9 mouse cellular contexts compared by ENCODE assay signal in genomic region chr2:36104956-36105741, GRCm38 (mm10). TPM values are rescaled to one million over a fixed set of nuclear protein-coding genes. Genes with fewer than 3 reads are reported as not detected.
A peak's percentile ranks its signal among the peaks of the same experiment; 100 is the strongest.
DNase-seq lines count a peak whose midpoint lies in the region; ATAC-seq and TF ChIP-seq lines count a peak whose summit lies in the region.
"Had no signal": no experiment of that assay in that cellular context is flagged by ENCODE, and none has a peak within 500 bp of the region (broad histone marks: within the 10 kb centered on the region; RNA-seq: fewer than 3 reads in every experiment).

TSS of gene Lhx6 (minus strand) at chr2:36105408.

- ATAC-seq in frontal cortex, adult (ENCODE audit: low TSS enrichment): 0 out of 2 replicates have a peak, but pooled peaks have one; percentile 24
- peak; percentile 54 for ATAC-seq in forebrain, embryonic 15.5 days (replicated peaks)
- no peak for ATAC-seq in kidney, postnatal 0 days (replicated peaks; ENCODE audit: low FRiP score, low read depth)
- peak; percentile 59 for ATAC-seq in midbrain, embryonic 11.5 days (ENCODE audit: low FRiP score)

- peak within 1 kb of the TSS; percentile 45 for H3K4me3 ChIP-seq in ES-Bruce4 (ENCODE audit: low read depth, low read length)
- H3K4me3 ChIP-seq in forebrain, embryonic 15.5 days: peak within 1 kb of the TSS; percentile 43
- peak within 1 kb of the TSS; percentile 47 for H3K4me3 ChIP-seq in kidney, postnatal 0 days (replicated peaks; ENCODE audit: low read depth, low read length)
- peak within 1 kb of the TSS; percentile 39 for H3K4me3 ChIP-seq in midbrain, embryonic 11.5 days (ENCODE audit: low read depth, low read length)

- no peaks in the 10 kb centered on the region for H3K9me3 ChIP-seq in ES-Bruce4 (replicated peaks; ENCODE audit: control insufficient read depth, insufficient read depth, low read length, poor library complexity, severe bottlenecking)
- no peaks in the 10 kb centered on the region for H3K9me3 ChIP-seq in forebrain, embryonic 15.5 days
- no peaks in the 10 kb centered on the region for H3K9me3 ChIP-seq in kidney, postnatal 0 days (replicated peaks; ENCODE audit: low read length)
- no peaks in the 10 kb centered on the region for H3K9me3 ChIP-seq in midbrain, embryonic 11.5 days (ENCODE audit: control insufficient read depth, low read length)

- H3K9ac ChIP-seq in ES-Bruce4 (ENCODE audit: low read depth, poor library complexity, severe bottlenecking): peak within 1 kb of the TSS; percentile 72
- H3K9ac ChIP-seq in forebrain, embryonic 15.5 days (replicated peaks): peak within 1 kb of the TSS; percentile 52
- peak within 1 kb of the TSS; percentile 46; the same call in 1 of the 2 replicates for H3K9ac ChIP-seq in kidney, postnatal 0 days (ENCODE audit: low read depth, low read length)
- peak within 1 kb of the TSS; percentile 36 for H3K9ac ChIP-seq in midbrain, embryonic 11.5 days (ENCODE audit: low read length)

- H3K27ac ChIP-seq in ES-Bruce4 (ENCODE audit: insufficient read depth, low read length): no peak within 1 kb of the TSS
- peak within 1 kb of the TSS; percentile 90 for H3K27ac ChIP-seq in forebrain, embryonic 15.5 days (replicated peaks)
- H3K27ac ChIP-seq in kidney, postnatal 0 days: no peak within 1 kb of the TSS
- H3K27ac ChIP-seq in midbrain, embryonic 11.5 days (ENCODE audit: low read depth, low read length): no peak within 1 kb of the TSS
- H3K27ac ChIP-seq: macrophage had no signal

- peak within 1 kb of the TSS; percentile 52 for H3K4me2 ChIP-seq in forebrain, embryonic 15.5 days (replicated peaks)
- peak within 1 kb of the TSS; percentile 82 for H3K4me2 ChIP-seq in kidney, postnatal 0 days (ENCODE audit: low read length)
- H3K4me2 ChIP-seq in midbrain, embryonic 11.5 days: peak within 1 kb of the TSS; percentile 66

- H3K27me3 ChIP-seq in ES-Bruce4 (ENCODE audit: control insufficient read depth, insufficient read depth, low read length, poor library complexity, severe bottlenecking): peaks cover 26% of the 10 kb centered on the region
- peaks cover 81% of the 10 kb centered on the region for H3K27me3 ChIP-seq in forebrain, embryonic 15.5 days
- H3K27me3 ChIP-seq in kidney, postnatal 0 days (ENCODE audit: insufficient read depth, low read length): peaks cover 70% of the 10 kb centered on the region
- H3K27me3 ChIP-seq in midbrain, embryonic 11.5 days (ENCODE audit: control insufficient read depth, insufficient read depth, low read length): peaks cover 84% of the 10 kb centered on the region

- no peaks in the 10 kb centered on the region for H3K36me3 ChIP-seq in ES-Bruce4 (ENCODE audit: control insufficient read depth, insufficient read depth, low read length, poor library complexity, severe bottlenecking)
- no peaks in the 10 kb centered on the region for H3K36me3 ChIP-seq in forebrain, embryonic 15.5 days
- no peaks in the 10 kb centered on the region for H3K36me3 ChIP-seq in kidney, postnatal 0 days (ENCODE audit: insufficient read depth, low read length)
- H3K36me3 ChIP-seq in midbrain, embryonic 11.5 days (ENCODE audit: control insufficient read depth, insufficient read depth, low read length): no peaks in the 10 kb centered on the region

- no peak for TF ChIP-seq EP300 in ES-Bruce4 (IDR thresholded peaks at IDR 0.05; ENCODE audit: insufficient read depth, low read depth, low read length)

- DNase-seq in frontal cortex, postnatal 36 days (ENCODE audit: low spot score in 2 of 2): no peak
- DNase-seq in kidney, postnatal 0 days (ENCODE audit: low spot score): no peak
- peak; percentile 92 for DNase-seq in midbrain, embryonic 11.5 days (ENCODE audit: low spot score, missing footprints)
- DNase-seq in ovary, postnatal 36 days (ENCODE audit: low spot score): no peak
- DNase-seq in thymus, adult 18-20 months: no peak

- H3K4me1 ChIP-seq in ES-Bruce4 (ENCODE audit: control insufficient read depth, insufficient read depth, low read length): peaks cover 2% of the 10 kb centered on the region
- H3K4me1 ChIP-seq in forebrain, embryonic 15.5 days: peaks cover 33% of the 10 kb centered on the region
- peaks cover 9% of the 10 kb centered on the region; the same call in 1 of the 2 replicates for H3K4me1 ChIP-seq in kidney, postnatal 0 days (replicated peaks; ENCODE audit: insufficient read depth, low read length)
- peaks cover 26% of the 10 kb centered on the region for H3K4me1 ChIP-seq in midbrain, embryonic 11.5 days (ENCODE audit: control insufficient read depth, insufficient read depth, low read length)

- WGBS in forebrain, embryonic 15.5 days: under 1% methylated on average over 56 of the region's 58 CpGs
- WGBS in kidney, postnatal 0 days: 0% methylated on average over 52 of the region's 58 CpGs
- under 1% methylated on average over 58 of the region's 58 CpGs for WGBS in midbrain, embryonic 11.5 days

- no peak for TF ChIP-seq CTCF in ES-Bruce4 (IDR thresholded peaks at IDR 0.05; ENCODE audit: low read depth, low read length)
- no peak for TF ChIP-seq CTCF in kidney, postnatal 0 days (IDR thresholded peaks at IDR 0.05; ENCODE audit: low read depth)

- no peak for TF ChIP-seq POLR2A in ES-Bruce4 (IDR thresholded peaks at IDR 0.05; ENCODE audit: insufficient read depth, low read length)

RNA-seq across cellular contexts. Expression of gene Lhx6, which starts in this region (rescaled TPM):
- polyA plus RNA-seq in ES-Bruce4 (2011; ENCODE audit: insufficient read depth, insufficient read length, low read depth, missing spikeins): 0.94 and 1.1 TPM in 2 replicates
- polyA plus RNA-seq in forebrain, embryonic 15.5 days (2015; fragmentation: Nextera tagmentation; extraction: Ambion mirVana): 36.3 and 36.8 TPM in 2 replicates
- 1.5 and 1.7 TPM in 2 replicates for polyA plus RNA-seq in kidney, postnatal 0 days (2015; fragmentation: Nextera tagmentation; extraction: Ambion mirVana)
- polyA plus RNA-seq in midbrain, embryonic 11.5 days (2014; fragmentation: Nextera tagmentation; extraction: Ambion mirVana): 0.92 and 1.3 TPM in 2 replicates
- polyA plus RNA-seq: macrophage had no signal

Comparison
In these comparisons a context has a peak if more than half of its experiments do, and no peak if none do; other contexts are left out.
1. RNA of gene Lhx6 (polyA plus RNA-seq): 36.3 to 36.8 TPM in forebrain, embryonic 15.5 days; 1.5 to 1.7 TPM in kidney, postnatal 0 days, 0.94 to 1.1 TPM in ES-Bruce4 and 0.92 to 1.3 TPM in midbrain, embryonic 11.5 days; every median in the first group is over 10 times any median in the second.
2. Peak in every context shown above with its lines, with median percentiles within 50 percentile points of each other: H3K4me3 ChIP-seq, H3K9ac ChIP-seq and H3K4me2 ChIP-seq.